Mouse (Mus musculus) large intestine, adult 2 months (tissue): ENCODE data around the gene Trappc3. TPM values are rescaled to one million over a fixed set of nuclear protein-coding genes. Genes with fewer than 3 reads are reported as not detected.

Source experiments
- DNase-seq: peaks from one replicate; pipeline ENCODE4 v3.0.0-alpha.2; 2012; ENCODE audit warnings: low read depth, low spot score
- WGBS: fragments of 180-500 bp; shearing (Covaris S2); methylation state at CpG from one replicate; pipeline ENCODE4 v1.1.7; 2018; 5-methylcytosine and 5-hydroxymethylcytosine counted together
- polyA plus RNA-seq: library from polyadenylated mRNA; depleted of rRNA; stranded (reverse); fragments of >200 nt; gene quantifications from 2 replicates; pipeline ENCODE4 v1.2.3, GENCODE M21; 2012

The Trappc3 gene
- polyA plus RNA-seq, 1 experiment, result 42.3 TPM

DNA sequence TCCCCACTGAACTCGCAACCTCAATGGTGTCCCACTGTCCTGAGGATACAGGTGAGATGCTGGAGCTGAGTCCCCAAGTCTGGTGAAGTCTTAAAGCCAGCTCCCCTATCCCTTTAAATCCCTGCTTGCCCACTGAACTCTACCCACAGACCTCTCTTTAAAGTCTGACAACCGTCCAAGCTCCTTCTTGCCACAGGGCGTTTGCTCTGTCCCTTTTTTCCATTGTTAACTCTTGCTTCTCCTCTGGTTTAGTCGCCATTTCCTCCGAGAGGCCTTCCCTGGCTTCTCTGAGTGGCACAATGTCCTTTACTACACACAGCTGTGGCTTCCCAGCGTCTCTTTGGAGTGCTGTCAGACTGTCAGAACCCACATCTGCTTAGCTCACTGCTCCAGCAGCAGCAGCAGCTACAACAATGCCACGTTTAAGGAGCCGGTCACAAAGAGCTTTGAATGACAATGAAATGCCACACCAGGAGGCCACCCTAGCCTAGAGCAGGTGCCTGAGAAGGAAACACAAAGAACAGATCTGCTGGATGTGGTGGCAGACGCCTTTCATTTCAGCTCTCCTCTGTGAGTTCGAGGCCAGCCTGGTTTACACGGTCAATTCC, 13.8 kb upstream of the Trappc3 start:
- DNase-seq, result no peak
- 48% methylated on average over 11 of the region's 11 CpGs for WGBS

DNA sequence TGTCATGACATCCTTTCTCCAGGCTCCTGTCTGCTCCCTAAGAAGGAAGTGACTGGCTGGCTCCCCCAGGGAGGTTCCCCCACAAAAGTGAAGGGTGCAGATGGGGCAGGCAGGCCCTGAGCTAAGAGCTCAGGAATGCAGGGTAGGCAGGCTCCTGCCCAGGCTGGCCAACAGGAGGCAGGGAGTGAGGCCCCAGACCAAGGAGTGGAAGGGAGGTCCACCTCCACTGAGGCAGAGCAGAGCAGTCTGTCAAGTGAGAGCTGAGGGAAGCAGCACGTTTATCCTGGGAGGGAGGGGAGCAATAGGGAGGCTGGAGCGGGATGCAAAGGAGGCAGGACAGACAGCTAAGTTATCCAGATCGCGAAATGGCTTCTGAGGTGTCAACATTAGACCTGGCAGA, 11.5 kb upstream of the Trappc3 start:
- 52% methylated on average over 4 of the region's 4 CpGs for WGBS
- DNase-seq, result no peak

DNA sequence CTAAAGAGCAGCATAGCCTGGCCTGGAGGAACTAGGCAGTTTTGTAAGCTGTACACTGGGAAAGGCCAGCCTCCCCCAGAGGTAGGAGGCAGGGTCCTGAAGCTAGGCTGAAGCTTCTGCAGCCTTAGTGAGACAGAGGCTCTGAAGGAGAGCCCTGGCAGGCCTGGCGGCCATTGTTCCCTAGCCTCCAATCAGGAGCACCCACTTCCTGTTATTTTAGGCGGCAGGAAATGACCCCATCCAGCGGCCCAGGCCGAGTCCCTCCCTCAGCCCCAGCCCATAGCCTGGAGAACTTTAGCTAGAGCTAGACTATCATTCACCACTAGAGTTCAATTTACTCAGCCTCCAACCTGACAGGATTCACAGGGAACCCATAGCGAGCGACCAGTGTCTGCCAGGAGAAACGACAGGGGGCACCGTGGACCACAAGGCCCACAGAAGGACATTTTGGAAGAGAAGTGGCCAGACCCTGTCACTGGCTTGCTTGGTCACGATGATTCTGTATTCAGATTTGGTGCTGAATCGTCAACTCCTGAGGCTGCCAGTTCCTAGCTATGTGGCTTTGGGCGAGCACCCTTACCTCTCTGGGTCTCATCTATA, 10.4 kb upstream of the Trappc3 start:
- 64% methylated on average over 11 of the region's 11 CpGs for WGBS
- no peak for DNase-seq

DNA sequence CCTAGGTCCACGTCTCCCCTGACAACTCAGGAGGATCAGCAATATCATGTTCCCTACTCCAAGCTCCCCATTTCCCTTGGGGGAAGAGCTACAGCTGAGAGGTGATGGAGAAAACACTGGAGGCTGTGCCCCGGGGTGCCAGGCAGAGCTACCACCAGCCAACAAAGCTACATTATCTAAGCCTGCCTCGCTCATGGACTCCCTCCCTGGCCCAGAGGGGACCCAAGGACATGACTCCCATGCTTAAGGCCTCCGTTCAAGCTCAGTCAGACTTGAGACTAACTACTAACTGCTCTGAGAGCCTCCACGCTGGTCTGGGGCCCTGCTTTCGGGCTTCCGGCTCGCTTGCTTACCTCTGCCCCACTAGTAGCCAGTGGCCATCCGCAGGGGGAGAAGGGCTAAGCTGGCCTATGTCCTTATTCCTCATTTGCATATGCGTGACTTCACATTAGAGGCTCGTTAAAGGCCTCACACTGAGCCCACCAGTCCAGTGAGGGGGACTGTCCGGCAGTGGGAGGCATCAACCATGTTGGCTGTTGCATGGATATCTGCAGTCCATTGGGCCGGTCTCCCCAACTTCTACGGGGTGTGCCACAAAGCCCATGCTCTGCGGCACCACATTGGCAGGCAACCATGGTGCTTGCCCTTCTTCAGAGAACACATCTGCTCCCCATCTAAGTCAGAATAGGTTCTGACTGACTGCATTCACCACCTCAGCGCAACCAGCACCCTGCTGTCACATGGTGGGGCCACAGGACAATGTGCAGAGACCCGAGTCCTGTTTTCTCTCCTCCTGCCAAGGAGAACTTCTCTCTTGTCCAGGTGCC, 9.5 kb upstream of the Trappc3 start:
- no peak for DNase-seq
- 84% methylated on average over 17 of the region's 17 CpGs for WGBS

DNA sequence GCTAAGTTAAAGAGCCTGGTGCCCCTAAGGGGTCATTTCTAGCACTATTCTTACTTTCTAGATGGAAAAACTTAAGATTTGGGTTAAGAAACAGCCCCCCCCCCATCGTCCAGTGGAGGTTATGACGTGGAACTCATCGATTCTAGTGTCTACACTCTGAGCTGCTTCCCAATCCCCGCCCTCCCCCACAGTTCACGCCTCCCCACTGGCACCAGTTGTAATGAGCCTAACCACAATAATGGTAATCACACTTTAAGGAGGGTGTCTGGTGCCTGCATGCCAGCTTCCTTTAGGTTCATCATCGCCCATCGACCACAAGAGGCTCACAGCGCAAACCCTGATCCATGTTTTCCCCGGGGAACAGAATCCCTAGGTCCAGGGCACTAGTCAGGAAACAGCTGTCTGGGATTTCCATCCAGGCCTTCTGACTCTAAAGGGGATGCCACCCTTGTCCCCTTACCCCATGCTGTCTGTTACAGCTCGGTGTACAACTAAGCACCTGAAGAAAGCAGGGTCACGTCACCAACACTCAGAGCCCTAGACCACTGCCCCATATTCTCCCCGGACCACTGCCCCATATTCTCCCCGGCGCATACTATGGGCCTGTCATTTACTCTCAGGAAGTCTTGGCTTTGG, 8.4 kb upstream of the Trappc3 start:
- no peak for DNase-seq
- WGBS, result 63% methylated on average over 14 of the region's 14 CpGs

DNA sequence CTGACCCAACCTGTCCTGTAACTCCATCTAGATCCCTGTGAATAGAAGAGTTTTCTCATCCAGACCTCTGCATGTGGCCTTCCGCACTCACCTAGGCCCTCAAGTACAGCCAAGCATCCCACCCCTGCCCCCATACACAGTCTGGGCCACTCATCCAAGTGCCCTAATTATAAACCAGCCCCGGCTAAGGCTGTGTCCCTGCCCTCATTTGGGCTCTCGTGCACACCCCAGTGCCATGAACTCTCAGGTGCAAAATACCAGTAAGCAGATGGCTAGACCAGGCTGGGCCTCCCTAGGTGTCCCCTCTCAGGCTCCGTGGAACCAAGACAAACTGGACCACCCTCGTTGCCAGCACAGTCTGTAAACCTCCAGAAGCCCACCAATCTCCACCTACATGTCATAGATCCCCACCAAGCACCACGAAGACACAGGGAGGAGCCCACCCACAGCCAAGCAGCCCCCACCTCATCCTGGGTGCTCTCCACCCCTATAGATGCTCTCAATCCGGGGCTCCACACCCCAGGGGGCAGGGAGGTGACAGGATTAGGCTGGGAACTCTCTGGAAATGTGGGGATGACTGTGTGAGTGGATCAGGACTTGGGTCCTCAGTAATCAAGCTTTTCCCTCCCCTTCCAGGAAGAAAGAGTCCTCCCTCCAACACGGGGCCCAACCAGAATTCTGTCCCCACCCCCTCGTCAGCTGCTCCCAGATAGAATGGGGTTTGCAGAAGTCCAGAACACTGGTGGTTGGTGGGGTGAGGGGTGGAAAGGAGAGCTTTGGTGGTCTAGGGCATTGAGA, 7.6 kb upstream of the Trappc3 start:
- 48% methylated on average over 9 of the region's 9 CpGs for WGBS
- DNase-seq, result no peak

DNA sequence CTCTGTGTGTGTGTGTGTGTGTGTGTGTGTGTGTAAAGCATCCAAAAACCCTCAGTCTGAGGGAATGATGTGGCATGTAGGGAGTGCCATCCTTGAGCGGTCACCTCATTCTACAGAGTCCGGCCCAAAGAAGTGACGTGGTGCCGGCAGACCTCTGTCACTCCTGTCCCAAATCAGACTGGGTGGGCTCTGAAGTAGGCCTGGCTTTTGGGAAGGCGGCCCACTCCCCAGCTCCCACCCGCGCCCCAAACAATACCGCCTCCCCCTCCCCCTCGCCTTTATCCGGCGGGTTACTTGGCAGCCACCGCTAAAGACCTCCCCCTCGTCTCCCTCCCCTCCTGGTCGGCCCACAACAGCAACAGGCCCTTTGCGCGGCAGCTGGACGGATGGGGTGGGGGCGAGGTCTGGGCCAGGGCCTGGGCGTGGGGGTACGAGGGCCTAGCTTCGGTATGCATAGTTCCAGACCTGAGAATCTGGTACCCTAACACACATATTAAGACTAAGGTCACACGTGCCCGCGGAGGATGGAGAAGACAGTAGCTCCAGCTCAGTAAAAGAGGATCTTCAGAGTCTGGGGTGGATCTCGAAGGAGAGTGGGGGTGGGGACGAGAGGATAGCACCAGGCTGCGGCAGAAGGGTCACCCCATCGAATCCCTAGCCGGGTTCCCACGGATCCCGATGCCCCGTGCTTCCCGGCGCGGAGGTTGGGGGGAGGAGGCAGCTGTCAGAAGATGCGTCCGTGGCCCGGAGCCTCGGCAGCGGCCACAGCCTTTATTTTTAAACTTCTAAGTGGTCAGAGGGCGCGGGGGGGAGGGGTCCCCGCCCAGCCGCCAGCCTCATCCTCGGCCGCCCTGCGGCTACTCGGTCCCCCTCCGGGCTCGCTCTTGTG, 6.8 kb upstream of the Trappc3 start:
- DNase-seq, result no peak
- WGBS, result 5% methylated on average over 50 of the region's 50 CpGs

DNA sequence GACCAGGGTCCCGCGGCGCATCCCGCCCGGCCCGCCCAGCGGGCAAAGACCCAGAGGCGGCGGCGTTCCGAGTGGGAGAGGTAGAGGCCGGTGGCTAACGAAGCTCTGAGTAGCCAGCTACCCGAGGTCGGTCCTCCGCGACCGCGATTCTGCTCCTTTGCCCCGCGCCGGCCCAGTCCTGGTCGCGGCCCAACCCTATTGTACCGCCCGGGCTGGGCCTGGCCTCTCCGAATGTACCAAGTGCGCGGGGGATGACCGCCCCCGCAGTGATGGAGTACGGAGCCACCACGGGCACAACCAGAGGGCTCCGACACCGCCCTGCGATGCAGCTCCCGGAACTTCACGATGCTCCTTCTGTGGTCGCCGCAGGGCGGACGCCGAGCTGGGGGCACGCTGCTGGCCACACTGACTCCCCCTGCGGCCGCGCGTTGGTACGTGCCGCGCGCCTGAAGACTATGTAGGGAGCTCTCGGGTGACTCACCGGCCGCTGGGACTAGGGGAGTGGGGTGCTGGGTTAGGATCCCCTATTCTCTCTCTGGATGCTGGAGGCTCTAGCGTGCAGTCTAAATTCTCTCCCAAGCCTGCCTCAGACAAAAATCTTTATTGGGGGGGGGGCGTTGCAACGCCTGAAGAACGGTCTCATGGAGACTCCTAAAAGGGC, 5.9 kb upstream of the Trappc3 start, which contains the start of gene Map7d1:
Gene Map7d1 (minus strand): TSS at position 213 of the 661 bp plus-strand sequence.
- under 1% methylated on average over 59 of the region's 59 CpGs for WGBS
- DNase-seq, result no peak

DNA sequence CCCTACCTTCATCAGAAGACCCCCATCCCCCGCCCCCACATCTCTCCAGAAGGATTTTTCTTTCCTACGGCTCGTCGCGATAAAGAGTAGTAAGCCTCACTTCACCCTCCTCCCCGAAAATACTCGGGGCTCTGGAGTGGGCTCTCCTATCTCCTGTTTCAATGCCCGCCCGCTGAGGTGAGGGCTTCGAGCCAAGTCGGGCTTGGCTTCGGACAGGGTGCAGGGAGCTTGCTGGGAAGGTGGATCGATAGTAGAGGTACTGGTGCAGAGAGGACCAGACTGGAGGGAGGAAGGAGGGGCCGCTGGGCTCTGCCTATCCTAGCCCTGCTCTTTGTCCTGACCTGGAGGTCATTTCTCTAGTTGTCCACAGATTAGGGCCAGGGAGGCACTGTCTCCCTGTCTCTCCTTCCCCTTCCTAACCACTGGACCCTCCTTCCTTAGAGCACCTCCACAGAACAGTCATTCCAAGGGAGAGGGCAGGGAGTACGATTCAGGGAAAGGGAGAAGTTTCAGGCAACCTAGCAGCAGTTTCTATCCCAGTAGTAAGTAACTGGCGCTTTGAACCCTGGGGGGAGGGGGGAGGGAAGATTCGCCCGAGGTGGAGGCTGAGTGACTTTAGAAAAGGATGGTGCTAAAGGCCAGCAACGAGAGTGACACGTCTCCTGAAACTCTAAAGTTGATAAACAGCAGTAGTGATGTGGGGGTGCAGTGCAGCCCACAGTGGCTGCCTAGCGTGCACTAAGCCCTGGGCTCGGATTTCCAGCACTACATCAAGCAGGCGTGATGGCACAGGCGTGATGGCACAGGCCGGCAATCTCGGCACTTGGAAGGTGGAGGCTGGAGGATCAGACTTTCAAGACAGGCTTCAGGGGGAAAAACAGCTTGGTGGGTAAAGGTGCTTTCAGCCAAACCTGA, 4.9 kb upstream of the Trappc3 start:
- DNase-seq, result no peak
- WGBS, result 18% methylated on average over 26 of the region's 26 CpGs

DNA sequence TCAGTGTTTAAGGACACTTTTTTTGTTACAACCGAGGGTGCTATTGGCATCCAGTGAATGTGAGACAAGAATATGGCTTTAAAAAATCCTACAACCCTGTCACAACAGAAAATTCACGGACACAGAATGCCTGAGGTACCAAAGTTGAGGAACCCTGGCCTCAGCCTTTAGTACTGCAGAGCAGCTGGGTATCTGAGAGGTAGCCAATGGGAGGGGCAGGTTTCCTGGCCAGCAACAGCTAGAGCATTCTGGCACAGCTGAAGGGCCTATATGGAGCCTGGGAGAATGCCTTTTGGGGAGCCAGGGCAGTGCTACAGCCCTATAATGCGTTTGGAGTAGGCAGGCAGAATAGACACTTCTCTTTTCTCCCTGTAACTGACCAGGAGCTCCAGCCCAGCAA, 3.1 kb upstream of the Trappc3 start:
- WGBS, result 32% methylated on average over 3 of the region's 3 CpGs
- DNase-seq, result no peak

DNA sequence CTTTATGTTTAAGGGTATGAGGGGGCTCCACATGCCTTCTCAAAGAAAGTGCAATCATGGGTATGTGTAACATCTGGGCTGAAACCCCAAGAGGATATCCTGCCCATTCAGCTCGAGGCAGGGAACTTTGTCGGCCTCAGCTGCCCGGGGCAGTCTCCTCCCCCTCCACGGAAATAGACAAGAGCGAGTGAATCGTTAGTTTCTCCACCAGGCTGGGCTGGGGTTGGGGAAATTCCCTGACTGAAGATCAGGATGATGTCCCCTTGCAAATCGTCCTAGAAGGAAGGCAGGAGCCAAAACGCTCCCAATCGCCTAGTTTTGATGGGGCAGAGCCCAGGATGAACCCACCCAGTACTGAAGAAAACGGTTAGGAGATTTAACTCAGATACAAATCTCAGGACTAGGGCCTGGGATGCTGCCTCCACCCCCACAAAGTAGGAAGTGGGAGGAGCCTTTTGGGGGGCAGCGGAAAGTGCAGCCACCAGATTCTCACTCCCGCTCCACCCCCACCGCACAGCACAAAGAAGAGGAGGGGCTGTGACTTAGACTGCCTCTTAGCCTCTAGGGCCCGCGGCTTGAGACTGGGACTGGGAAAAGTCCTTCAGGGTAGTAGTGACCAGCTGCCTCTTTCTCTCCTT, 2.5 kb upstream of the Trappc3 start:
- 15% methylated on average over 15 of the region's 15 CpGs for WGBS
- no peak for DNase-seq

DNA sequence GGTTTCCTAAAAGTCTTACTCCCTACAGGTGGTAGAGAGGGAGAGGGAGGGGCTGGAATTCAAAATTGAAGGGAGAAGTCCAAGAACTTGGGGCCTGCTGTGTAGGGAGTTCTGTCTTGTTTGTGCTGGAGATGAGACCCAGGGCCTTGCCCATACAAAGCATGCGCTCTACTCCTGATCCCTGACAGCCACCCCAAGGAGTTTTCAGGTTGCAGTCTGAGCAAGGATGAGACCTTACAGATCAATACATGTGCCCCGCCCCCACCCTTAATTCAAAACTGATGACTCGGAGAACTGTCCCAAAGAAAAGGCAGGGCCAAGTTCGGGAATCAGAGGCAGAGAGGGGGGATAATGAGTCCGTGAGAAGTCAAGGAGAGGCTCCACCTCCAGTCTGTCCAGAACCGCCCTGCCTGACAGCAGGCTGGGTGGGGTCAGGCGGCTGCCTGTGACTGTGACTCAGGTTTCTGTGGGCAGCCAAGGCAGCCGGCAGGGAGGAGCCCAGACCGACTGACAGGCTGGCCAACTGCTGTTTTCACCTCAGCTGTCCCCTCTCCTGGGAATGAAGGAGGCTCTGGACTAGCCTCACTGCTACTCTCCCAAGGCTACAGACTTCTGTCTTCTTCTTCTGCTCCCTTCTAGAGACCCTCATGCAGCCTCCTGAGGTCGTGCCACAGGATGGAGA, 1.5 kb upstream of the Trappc3 start:
- no peak for DNase-seq
- 8% methylated on average over 10 of the region's 10 CpGs for WGBS

DNA sequence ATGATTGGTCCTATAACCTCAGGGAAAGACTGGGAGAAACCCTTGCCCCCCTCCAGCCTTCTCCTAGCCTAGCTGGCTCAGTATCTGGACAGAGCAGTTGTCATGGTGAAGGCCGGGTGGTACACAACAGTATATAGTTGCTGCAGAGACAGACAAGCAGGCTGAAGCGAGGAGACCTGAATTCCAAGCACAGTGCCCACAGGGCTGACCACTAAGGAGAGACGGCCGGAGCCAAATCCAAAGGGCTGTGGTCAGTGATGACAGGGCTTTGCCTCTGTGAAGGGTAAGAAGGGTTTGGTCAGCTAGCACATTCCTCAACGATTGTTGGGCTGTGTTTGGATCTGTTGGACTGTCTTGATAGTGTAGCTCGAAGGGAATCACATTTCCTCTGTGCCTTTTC, 859 bp upstream of the Trappc3 start:
- DNase-seq, result no peak
- 64% methylated on average over 6 of the region's 6 CpGs for WGBS

DNA sequence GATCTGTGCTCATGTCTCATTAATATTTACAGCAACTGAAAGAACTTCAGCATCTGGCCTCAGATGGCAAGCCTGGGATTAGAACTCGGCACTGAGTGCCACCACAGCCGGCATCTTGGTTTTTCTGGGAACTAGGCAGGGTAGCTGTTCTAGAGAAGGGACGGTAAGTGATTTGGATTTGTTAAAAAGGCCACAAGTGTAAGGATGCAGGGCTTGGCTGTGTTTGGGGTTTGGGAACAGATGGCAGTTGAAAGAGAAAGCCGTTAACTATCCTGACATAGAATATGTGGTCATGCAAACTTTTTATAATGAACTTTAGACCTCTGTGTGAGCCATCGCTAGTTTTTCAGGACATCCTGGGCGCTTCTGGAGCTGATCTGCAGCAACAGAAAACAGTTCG, 450 bp upstream of the Trappc3 start:
- no peak for DNase-seq
- 30% methylated on average over 7 of the region's 7 CpGs for WGBS

DNA sequence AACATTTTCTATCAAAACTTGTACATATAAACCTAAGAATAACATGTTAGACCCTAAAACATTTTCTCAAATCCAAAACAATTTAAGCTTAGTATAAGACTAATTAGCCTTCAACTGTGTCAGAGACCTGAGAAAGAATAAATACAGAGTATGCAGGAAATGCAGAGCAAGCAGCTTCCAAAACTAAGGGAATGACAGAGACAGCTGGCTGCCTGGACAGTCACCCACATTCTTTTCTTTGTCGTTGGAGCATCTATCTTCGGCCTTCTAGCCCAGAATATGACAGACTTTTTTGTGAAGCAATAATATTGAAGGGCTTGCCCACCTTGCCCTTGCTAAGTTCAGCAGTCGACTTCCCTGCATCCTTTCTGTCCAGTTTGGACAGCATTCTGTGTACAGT, 7.2 kb downstream of the Trappc3 start:
- 64% methylated on average over 3 of the region's 3 CpGs for WGBS
- DNase-seq, result no peak

DNA sequence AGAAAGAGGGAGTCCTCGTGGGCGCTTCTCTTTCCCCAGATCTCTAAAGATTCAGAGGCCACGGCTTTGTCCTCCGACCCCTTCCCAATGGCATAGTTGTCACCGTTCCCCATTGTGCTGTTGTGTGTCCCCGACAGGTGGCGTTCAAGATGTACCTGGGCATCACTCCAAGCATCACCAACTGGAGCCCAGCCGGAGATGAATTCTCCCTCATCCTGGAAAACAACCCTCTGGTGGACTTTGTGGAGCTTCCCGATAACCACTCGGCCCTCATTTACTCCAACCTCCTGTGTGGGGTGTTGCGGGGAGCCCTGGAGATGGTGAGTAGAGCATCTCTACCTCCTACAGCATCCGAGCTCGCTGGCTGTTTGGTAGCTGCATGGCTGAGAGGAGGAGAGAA, 11.6 kb downstream of the Trappc3 start:
- 88% methylated on average over 13 of the region's 13 CpGs for WGBS
- no peak for DNase-seq
